Mouse (Mus musculus): ENCODE measurements around the gene Nfil3. TPM values are rescaled to one million over a fixed set of nuclear protein-coding genes. Genes with fewer than 3 reads are reported as not detected.
A peak's percentile ranks its signal among the peaks of the same experiment; 100 is the strongest.

Gene Nfil3
- polyA plus RNA-seq, 1 experiment, result 16.8 TPM

GRCm38 (mm10) chr13:52972626-52973025 lies 8.2 kb downstream of the Nfil3 start:
- DNase-seq (ENCODE audit: low read depth), result no peak
- TF ChIP-seq CTCF (IDR thresholded peaks at IDR 0.05; ENCODE audit: borderline replicate concordance, extremely low read depth, insufficient read depth, insufficient read length) (no peak), POLR2A (IDR thresholded peaks at IDR 0.05; ENCODE audit: borderline replicate concordance, extremely low read depth, insufficient read depth, insufficient read length, poor library complexity, severe bottlenecking) (no peak)

- no peak for DNase-seq (ENCODE audit: low read depth)
- TF ChIP-seq CTCF (IDR thresholded peaks at IDR 0.05; ENCODE audit: borderline replicate concordance, extremely low read depth, insufficient read depth, insufficient read length) (no peak), POLR2A (IDR thresholded peaks at IDR 0.05; ENCODE audit: borderline replicate concordance, extremely low read depth, insufficient read depth, insufficient read length, poor library complexity, severe bottlenecking) (no peak)
Measured at GRCm38 (mm10) chr13:52970876-52971275, 10.0 kb downstream of the Nfil3 start.

GRCm38 (mm10) chr13:52962922-52963321 lies 18.0 kb downstream of the Nfil3 start:
- DNase-seq (ENCODE audit: low read depth), result no peak
- no peak for TF ChIP-seq CTCF (IDR thresholded peaks at IDR 0.05; ENCODE audit: borderline replicate concordance, extremely low read depth, insufficient read depth, insufficient read length)
- TF ChIP-seq POLR2A (IDR thresholded peaks at IDR 0.05; ENCODE audit: borderline replicate concordance, extremely low read depth, insufficient read depth, insufficient read length, poor library complexity, severe bottlenecking), result no peak

GRCm38 (mm10) chr13:52962361-52962760 lies 18.5 kb downstream of the Nfil3 start:
- no peak for DNase-seq (ENCODE audit: low read depth)
- TF ChIP-seq POLR2A (IDR thresholded peaks at IDR 0.05; ENCODE audit: borderline replicate concordance, extremely low read depth, insufficient read depth, insufficient read length, poor library complexity, severe bottlenecking) (no peak), CTCF (IDR thresholded peaks at IDR 0.05; ENCODE audit: borderline replicate concordance, extremely low read depth, insufficient read depth, insufficient read length) (no peak)

- peak; percentile 55 for DNase-seq (ENCODE audit: low read depth)
- TF ChIP-seq CTCF (IDR thresholded peaks at IDR 0.05; ENCODE audit: borderline replicate concordance, extremely low read depth, insufficient read depth, insufficient read length) (no peak), POLR2A (IDR thresholded peaks at IDR 0.05; ENCODE audit: borderline replicate concordance, extremely low read depth, insufficient read depth, insufficient read length, poor library complexity, severe bottlenecking) (no peak)
Measured at GRCm38 (mm10) chr13:52953779-52954553, 26.9 kb downstream of the Nfil3 start.

GRCm38 (mm10) chr13:52949211-52949610 lies 31.7 kb downstream of the Nfil3 start:
- no peak for TF ChIP-seq POLR2A (IDR thresholded peaks at IDR 0.05; ENCODE audit: borderline replicate concordance, extremely low read depth, insufficient read depth, insufficient read length, poor library complexity, severe bottlenecking)
- no peak for TF ChIP-seq CTCF (IDR thresholded peaks at IDR 0.05; ENCODE audit: borderline replicate concordance, extremely low read depth, insufficient read depth, insufficient read length)
- DNase-seq (ENCODE audit: low read depth), result no peak

- no peak for DNase-seq (ENCODE audit: low read depth)
- no peak for TF ChIP-seq CTCF (IDR thresholded peaks at IDR 0.05; ENCODE audit: borderline replicate concordance, extremely low read depth, insufficient read depth, insufficient read length)
Measured at GRCm38 (mm10) chr13:52947545-52947944, 33.3 kb downstream of the Nfil3 start.

- TF ChIP-seq CTCF (IDR thresholded peaks at IDR 0.05; ENCODE audit: borderline replicate concordance, extremely low read depth, insufficient read depth, insufficient read length), result no peak
- no peak for TF ChIP-seq POLR2A (IDR thresholded peaks at IDR 0.05; ENCODE audit: borderline replicate concordance, extremely low read depth, insufficient read depth, insufficient read length, poor library complexity, severe bottlenecking)
- peak; percentile 76 for DNase-seq (ENCODE audit: low read depth)
Measured at GRCm38 (mm10) chr13:52945769-52946168, 35.1 kb downstream of the Nfil3 start.

GRCm38 (mm10) chr13:52944116-52944515 lies 36.8 kb downstream of the Nfil3 start:
- no peak for DNase-seq (ENCODE audit: low read depth)

GRCm38 (mm10) chr13:52942876-52943388 lies 37.9 kb downstream of the Nfil3 start:
- DNase-seq (ENCODE audit: low read depth), result no peak
- TF ChIP-seq CTCF (IDR thresholded peaks at IDR 0.05; ENCODE audit: borderline replicate concordance, extremely low read depth, insufficient read depth, insufficient read length) (no peak), POLR2A (IDR thresholded peaks at IDR 0.05; ENCODE audit: borderline replicate concordance, extremely low read depth, insufficient read depth, insufficient read length, poor library complexity, severe bottlenecking) (no peak)

More at GRCm38 (mm10) chr13:52944116-52944515, 36.8 kb downstream of the Nfil3 start:
- TF ChIP-seq POLR2A (IDR thresholded peaks at IDR 0.05; ENCODE audit: borderline replicate concordance, extremely low read depth, insufficient read depth, insufficient read length, poor library complexity, severe bottlenecking) (no peak), CTCF (IDR thresholded peaks at IDR 0.05; ENCODE audit: borderline replicate concordance, extremely low read depth, insufficient read depth, insufficient read length) (no peak)

GRCm38 (mm10) chr13:52940956-52941355 lies 39.9 kb downstream of the Nfil3 start:
- TF ChIP-seq POLR2A (IDR thresholded peaks at IDR 0.05; ENCODE audit: borderline replicate concordance, extremely low read depth, insufficient read depth, insufficient read length, poor library complexity, severe bottlenecking) (no peak), CTCF (IDR thresholded peaks at IDR 0.05; ENCODE audit: borderline replicate concordance, extremely low read depth, insufficient read depth, insufficient read length) (no peak)
- DNase-seq (ENCODE audit: low read depth), result no peak

- TF ChIP-seq POLR2A (IDR thresholded peaks at IDR 0.05; ENCODE audit: borderline replicate concordance, extremely low read depth, insufficient read depth, insufficient read length, poor library complexity, severe bottlenecking) (no peak), CTCF (IDR thresholded peaks at IDR 0.05; ENCODE audit: borderline replicate concordance, extremely low read depth, insufficient read depth, insufficient read length) (no peak)
- DNase-seq (ENCODE audit: low read depth), result no peak
Measured at GRCm38 (mm10) chr13:52930582-52930981, 50.3 kb downstream of the Nfil3 start.
